Mouse (Mus musculus) mouse trophoblast stem cell (cell line): Measurements from ENCODE around the gene Lasp1.

Experiments used
- in situ Hi-C, 2 experiments: fragments of 300-500 bp; cut with MseI, MboI; formaldehyde crosslinking; loops; 2 replicates in 1 of 2; 3 replicates in 1 of 2; pipeline ENCODE4 v1.15.1; 2025

The Lasp1 gene

GRCm38 (mm10) chr11:97810970-97811369 lies 12.2 kb downstream of the Lasp1 start:
- in situ Hi-C loops, result no loop called here

- in situ Hi-C loops, result no loop called here
Observed at GRCm38 (mm10) chr11:97811569-97812362, 13.0 kb downstream of the Lasp1 start.

- in situ Hi-C loops, result no loop called here
Observed at GRCm38 (mm10) chr11:97812491-97812921, 13.7 kb downstream of the Lasp1 start.

GRCm38 (mm10) chr11:97813085-97813484 lies 14.3 kb downstream of the Lasp1 start:
- in situ Hi-C loops, result no loop called here

GRCm38 (mm10) chr11:97813746-97814515 lies 15.1 kb downstream of the Lasp1 start:
- in situ Hi-C loops, result no loop called here

- in situ Hi-C loops, result no loop called here
Observed at GRCm38 (mm10) chr11:97815736-97816135, 16.9 kb downstream of the Lasp1 start.

- in situ Hi-C loops, result no loop called here
Observed at GRCm38 (mm10) chr11:97816176-97816575, 17.4 kb downstream of the Lasp1 start.

- in situ Hi-C loops, result no loop called here
Observed at GRCm38 (mm10) chr11:97816916-97817315, 18.1 kb downstream of the Lasp1 start.

- in situ Hi-C loops, result no loop called here
Observed at GRCm38 (mm10) chr11:97817379-97817778, 18.6 kb downstream of the Lasp1 start.

GRCm38 (mm10) chr11:97818003-97818402 lies 19.2 kb downstream of the Lasp1 start:
- in situ Hi-C loops, result no loop called here

GRCm38 (mm10) chr11:97818571-97818970 lies 19.8 kb downstream of the Lasp1 start:
- in situ Hi-C loops, result no loop called here

GRCm38 (mm10) chr11:97819102-97819501 lies 20.3 kb downstream of the Lasp1 start:
- in situ Hi-C loops, result no loop called here

GRCm38 (mm10) chr11:97819923-97820322 lies 21.1 kb downstream of the Lasp1 start:
- in situ Hi-C loops, result no loop called here

GRCm38 (mm10) chr11:97820840-97821239 lies 22.0 kb downstream of the Lasp1 start:
- in situ Hi-C loops, result no loop called here

GRCm38 (mm10) chr11:97821401-97822064 lies 22.7 kb downstream of the Lasp1 start:
- in situ Hi-C loops, result no loop called here

GRCm38 (mm10) chr11:97822840-97823603 lies 24.2 kb downstream of the Lasp1 start:
- in situ Hi-C loops, result no loop called here

- in situ Hi-C loops, result no loop called here
Observed at GRCm38 (mm10) chr11:97824168-97824567, 25.4 kb downstream of the Lasp1 start.

- in situ Hi-C loops, result no loop called here
Observed at GRCm38 (mm10) chr11:97824895-97825294, 26.1 kb downstream of the Lasp1 start.

- in situ Hi-C loops, result no loop called here
Observed at GRCm38 (mm10) chr11:97825295-97825694, 26.5 kb downstream of the Lasp1 start.

GRCm38 (mm10) chr11:97825971-97826370 lies 27.2 kb downstream of the Lasp1 start:
- in situ Hi-C loops, result no loop called here

- in situ Hi-C loops, result no loop called here
Observed at GRCm38 (mm10) chr11:97826414-97826813, 27.6 kb downstream of the Lasp1 start.

- in situ Hi-C loops, result no loop called here
Observed at GRCm38 (mm10) chr11:97827654-97828053, 28.9 kb downstream of the Lasp1 start.
